Mouse (Mus musculus): ENCODE results near the gene Mrps18c. TPM values are rescaled to one million over a fixed set of nuclear protein-coding genes. Genes with fewer than 3 reads are reported as not detected.

Mrps18c gene
- polyA plus RNA-seq (2015; fragmentation: Nextera tagmentation; extraction: Ambion mirVana): 172 and 176 TPM in 2 replicates

GRCm38 (mm10) chr5:100798165-100798860, at the start of gene Mrps18c, which contains the start of gene Helq:
Mrps18c (plus strand) TSS chr5:100798627.
Helq (minus strand) TSS chr5:100798598.
- WGBS (ENCODE audit: insufficient replicate concordance): under 1% methylated on average over 67 of the region's 67 CpGs
- H3K9me3 ChIP-seq (replicated peaks): no peaks in the 10 kb centered on the region
- no peaks in the 10 kb centered on the region for H3K27me3 ChIP-seq
- ATAC-seq (ENCODE audit: low read depth): peak; percentile 98
- peaks cover 49% of the 10 kb centered on the region for H3K36me3 ChIP-seq
- peak within 1 kb of the TSS; percentile 91 for H3K9ac ChIP-seq
- H3K4me3 ChIP-seq (replicated peaks): peak within 1 kb of the TSS; percentile 94
- peaks cover 31% of the 10 kb centered on the region for H3K4me1 ChIP-seq (replicated peaks)
- peak; percentile 93 for DNase-seq
- peak within 1 kb of the TSS; percentile 86 for H3K4me2 ChIP-seq
- H3K27ac ChIP-seq: peak within 1 kb of the TSS; percentile 61

GRCm38 (mm10) chr5:100750617-100751255, 47.7 kb upstream of the Mrps18c start:
- no peak overlapping the region for H3K4me2 ChIP-seq
- H3K4me1 ChIP-seq (replicated peaks): no peaks in the 10 kb centered on the region
- 0 out of 2 replicates have a peak, but pooled peaks cover 2% of the 10 kb centered on the region for H3K27me3 ChIP-seq
- no peaks in the 10 kb centered on the region for H3K9me3 ChIP-seq (replicated peaks)
- no peaks in the 10 kb centered on the region for H3K36me3 ChIP-seq
- peak; percentile 15; the same call in 1 of the 2 replicates for ATAC-seq (ENCODE audit: low read depth)
- no peak overlapping the region for H3K27ac ChIP-seq
- WGBS (ENCODE audit: insufficient replicate concordance): 36% methylated on average over 10 of the region's 10 CpGs
- H3K4me3 ChIP-seq (replicated peaks): no peak overlapping the region
- DNase-seq: no peak
- no peak overlapping the region for H3K9ac ChIP-seq

GRCm38 (mm10) chr5:100751655-100752054, 46.8 kb upstream of the Mrps18c start:
- ATAC-seq (ENCODE audit: low read depth): no peak
- Histone ChIP-seq H3K4me3 (replicated peaks) (no peak overlapping the region), H3K27ac (no peak overlapping the region), H3K9me3 (replicated peaks) (no peaks in the 10 kb centered on the region), H3K4me2 (no peak overlapping the region), H3K27me3 (0 out of 2 replicates have a peak, but pooled peaks cover 2% of the 10 kb centered on the region), H3K4me1 (replicated peaks) (no peaks in the 10 kb centered on the region), H3K9ac (no peak overlapping the region), H3K36me3 (no peaks in the 10 kb centered on the region)
- no peak for DNase-seq
- WGBS (ENCODE audit: insufficient replicate concordance): 56% methylated on average over 4 of the region's 4 CpGs

- no peaks in the 10 kb centered on the region for H3K36me3 ChIP-seq
- H3K4me3 ChIP-seq (replicated peaks): no peak overlapping the region
- H3K9ac ChIP-seq: no peak overlapping the region
- WGBS (ENCODE audit: insufficient replicate concordance): 38% methylated on average over 7 of the region's 7 CpGs
- no peak overlapping the region for H3K27ac ChIP-seq
- no peak for ATAC-seq (ENCODE audit: low read depth)
- H3K4me1 ChIP-seq (replicated peaks): no peaks in the 10 kb centered on the region
- H3K4me2 ChIP-seq: no peak overlapping the region
- H3K9me3 ChIP-seq (replicated peaks): no peaks in the 10 kb centered on the region
- H3K27me3 ChIP-seq: 0 out of 2 replicates have a peak, but pooled peaks cover 2% of the 10 kb centered on the region
- DNase-seq: no peak
Observed at GRCm38 (mm10) chr5:100753407-100753806, 45.0 kb upstream of the Mrps18c start.

GRCm38 (mm10) chr5:100758121-100758520, 40.3 kb upstream of the Mrps18c start:
- no peak overlapping the region for H3K4me2 ChIP-seq
- H3K4me3 ChIP-seq (replicated peaks): no peak overlapping the region
- no peak overlapping the region for H3K27ac ChIP-seq
- H3K4me1 ChIP-seq (replicated peaks): no peaks in the 10 kb centered on the region
- no peak for ATAC-seq (ENCODE audit: low read depth)
- WGBS (ENCODE audit: insufficient replicate concordance): 86% methylated on average over 5 of the region's 5 CpGs
- DNase-seq: no peak
- peaks cover 28% of the 10 kb centered on the region for H3K36me3 ChIP-seq
- no peaks in the 10 kb centered on the region for H3K27me3 ChIP-seq
- H3K9me3 ChIP-seq (replicated peaks): no peaks in the 10 kb centered on the region
- H3K9ac ChIP-seq: no peak overlapping the region

- peaks cover 48% of the 10 kb centered on the region for H3K36me3 ChIP-seq
- DNase-seq: no peak
- no peak overlapping the region for H3K4me2 ChIP-seq
- H3K9me3 ChIP-seq (replicated peaks): no peaks in the 10 kb centered on the region
- H3K9ac ChIP-seq: no peak overlapping the region
- WGBS (ENCODE audit: insufficient replicate concordance): 80% methylated on average over 10 of the region's 10 CpGs
- H3K27ac ChIP-seq: no peak overlapping the region
- H3K4me1 ChIP-seq (replicated peaks): no peaks in the 10 kb centered on the region
- no peak for ATAC-seq (ENCODE audit: low read depth)
- no peaks in the 10 kb centered on the region for H3K27me3 ChIP-seq
- no peak overlapping the region for H3K4me3 ChIP-seq (replicated peaks)
Observed at GRCm38 (mm10) chr5:100760049-100760663, 38.3 kb upstream of the Mrps18c start.

GRCm38 (mm10) chr5:100761736-100762135, 36.7 kb upstream of the Mrps18c start:
- H3K36me3 ChIP-seq: peaks cover 64% of the 10 kb centered on the region
- no peaks in the 10 kb centered on the region for H3K27me3 ChIP-seq
- DNase-seq (no peak), ATAC-seq (ENCODE audit: low read depth) (no peak)
- H3K27ac ChIP-seq: no peak overlapping the region
- no peak overlapping the region for H3K4me2 ChIP-seq
- no peak overlapping the region for H3K9ac ChIP-seq
- H3K4me1 ChIP-seq (replicated peaks): no peaks in the 10 kb centered on the region
- H3K4me3 ChIP-seq (replicated peaks): no peak overlapping the region
- no peaks in the 10 kb centered on the region for H3K9me3 ChIP-seq (replicated peaks)
- WGBS (ENCODE audit: insufficient replicate concordance): 90% methylated on average over 7 of the region's 7 CpGs

- 84% methylated on average over 7 of the region's 7 CpGs for WGBS (ENCODE audit: insufficient replicate concordance)
Observed at GRCm38 (mm10) chr5:100766026-100766425, 32.4 kb upstream of the Mrps18c start.

GRCm38 (mm10) chr5:100771575-100771974, 26.9 kb upstream of the Mrps18c start:
- ATAC-seq (ENCODE audit: low read depth): no peak
- H3K36me3 ChIP-seq: peaks cover 89% of the 10 kb centered on the region
- H3K4me2 ChIP-seq: no peak overlapping the region
- WGBS (ENCODE audit: insufficient replicate concordance): 86% methylated on average over 4 of the region's 4 CpGs
- H3K4me3 ChIP-seq (replicated peaks): no peak overlapping the region
- no peak for DNase-seq
- no peak overlapping the region for H3K9ac ChIP-seq
- H3K27me3 ChIP-seq: no peaks in the 10 kb centered on the region
- H3K9me3 ChIP-seq (replicated peaks): no peaks in the 10 kb centered on the region
- no peak overlapping the region for H3K27ac ChIP-seq
- H3K4me1 ChIP-seq (replicated peaks): no peaks in the 10 kb centered on the region

More at GRCm38 (mm10) chr5:100766026-100766425, 32.4 kb upstream of the Mrps18c start:
- H3K36me3 ChIP-seq: peaks cover 94% of the 10 kb centered on the region
- no peak overlapping the region for H3K27ac ChIP-seq
- no peak for ATAC-seq (ENCODE audit: low read depth)
- H3K27me3 ChIP-seq: no peaks in the 10 kb centered on the region
- no peak overlapping the region for H3K4me2 ChIP-seq
- DNase-seq: no peak
- H3K4me3 ChIP-seq (replicated peaks): no peak overlapping the region
- no peaks in the 10 kb centered on the region for H3K9me3 ChIP-seq (replicated peaks)
- no peaks in the 10 kb centered on the region for H3K4me1 ChIP-seq (replicated peaks)
- no peak overlapping the region for H3K9ac ChIP-seq

GRCm38 (mm10) chr5:100775778-100776404, 22.5 kb upstream of the Mrps18c start:
- peaks cover 81% of the 10 kb centered on the region for H3K36me3 ChIP-seq
- DNase-seq (no peak), ATAC-seq (ENCODE audit: low read depth) (no peak)
- H3K9ac ChIP-seq: no peak overlapping the region
- H3K27ac ChIP-seq: no peak overlapping the region
- WGBS (ENCODE audit: insufficient replicate concordance): 77% methylated on average over 13 of the region's 13 CpGs
- no peaks in the 10 kb centered on the region for H3K4me1 ChIP-seq (replicated peaks)
- H3K9me3 ChIP-seq (replicated peaks): no peaks in the 10 kb centered on the region
- H3K27me3 ChIP-seq: no peaks in the 10 kb centered on the region
- no peak overlapping the region for H3K4me2 ChIP-seq
- H3K4me3 ChIP-seq (replicated peaks): no peak overlapping the region

GRCm38 (mm10) chr5:100776900-100777299, 21.5 kb upstream of the Mrps18c start:
- DNase-seq: no peak
- no peaks in the 10 kb centered on the region for H3K4me1 ChIP-seq (replicated peaks)
- H3K9me3 ChIP-seq (replicated peaks): no peaks in the 10 kb centered on the region
- no peak for ATAC-seq (ENCODE audit: low read depth)
- WGBS (ENCODE audit: insufficient replicate concordance): 88% methylated on average over 5 of the region's 5 CpGs
- no peak overlapping the region for H3K4me3 ChIP-seq (replicated peaks)
- H3K9ac ChIP-seq: no peak overlapping the region
- H3K4me2 ChIP-seq: no peak overlapping the region
- no peaks in the 10 kb centered on the region for H3K27me3 ChIP-seq
- peaks cover 81% of the 10 kb centered on the region for H3K36me3 ChIP-seq
- no peak overlapping the region for H3K27ac ChIP-seq
